Mouse (Mus musculus): ENCODE data around the gene Trim2. TPM values are rescaled to one million over a fixed set of nuclear protein-coding genes. Genes with fewer than 3 reads are reported as not detected.

Trim2 gene
- polyA plus RNA-seq, 1 experiment from 2014 or later: 24.9 TPM

GRCm38 (mm10) chr3:84262804-84263203, 43.9 kb downstream of the Trim2 start:
- H3K4me2 ChIP-seq (ENCODE audit: low read depth, low read length): no peak overlapping the region
- ATAC-seq (ENCODE audit: low read depth): no peak

GRCm38 (mm10) chr3:84261863-84262262, 44.8 kb downstream of the Trim2 start:
- no peak for ATAC-seq (ENCODE audit: low read depth)
- DNase-seq (ENCODE audit: low spot score): no peak
- WGBS: 83% methylated on average over 6 of the region's 6 CpGs
- Histone ChIP-seq H3K4me3 (ENCODE audit: low read depth, low read length) (no peak overlapping the region), H3K36me3 (ENCODE audit: control insufficient read depth, insufficient read depth, low read length) (no peaks in the 10 kb centered on the region), H3K9ac (ENCODE audit: low read depth, low read length) (no peak overlapping the region), H3K4me2 (ENCODE audit: low read depth, low read length) (no peak overlapping the region), H3K27ac (replicated peaks; ENCODE audit: low read depth, low read length) (no peak overlapping the region), H3K27me3 (replicated peaks; ENCODE audit: control insufficient read depth, insufficient read depth, low read length) (no peaks in the 10 kb centered on the region; the same call in 1 of the 2 replicates), H3K9me3 (ENCODE audit: control insufficient read depth, low read length) (no peaks in the 10 kb centered on the region), H3K4me1 (ENCODE audit: control insufficient read depth, insufficient read depth, low read length) (peaks cover 11% of the 10 kb centered on the region)

More at GRCm38 (mm10) chr3:84262804-84263203, 43.9 kb downstream of the Trim2 start:
- DNase-seq (ENCODE audit: low spot score): no peak
- Histone ChIP-seq H3K4me1 (ENCODE audit: control insufficient read depth, insufficient read depth, low read length) (peaks cover 11% of the 10 kb centered on the region), H3K4me3 (ENCODE audit: low read depth, low read length) (no peak overlapping the region), H3K27me3 (replicated peaks; ENCODE audit: control insufficient read depth, insufficient read depth, low read length) (no peaks in the 10 kb centered on the region; the same call in 1 of the 2 replicates), H3K9ac (ENCODE audit: low read depth, low read length) (no peak overlapping the region), H3K36me3 (ENCODE audit: control insufficient read depth, insufficient read depth, low read length) (no peaks in the 10 kb centered on the region), H3K27ac (replicated peaks; ENCODE audit: low read depth, low read length) (no peak overlapping the region), H3K9me3 (ENCODE audit: control insufficient read depth, low read length) (no peaks in the 10 kb centered on the region)
- 73% methylated on average over 3 of the region's 3 CpGs for WGBS

DNA sequence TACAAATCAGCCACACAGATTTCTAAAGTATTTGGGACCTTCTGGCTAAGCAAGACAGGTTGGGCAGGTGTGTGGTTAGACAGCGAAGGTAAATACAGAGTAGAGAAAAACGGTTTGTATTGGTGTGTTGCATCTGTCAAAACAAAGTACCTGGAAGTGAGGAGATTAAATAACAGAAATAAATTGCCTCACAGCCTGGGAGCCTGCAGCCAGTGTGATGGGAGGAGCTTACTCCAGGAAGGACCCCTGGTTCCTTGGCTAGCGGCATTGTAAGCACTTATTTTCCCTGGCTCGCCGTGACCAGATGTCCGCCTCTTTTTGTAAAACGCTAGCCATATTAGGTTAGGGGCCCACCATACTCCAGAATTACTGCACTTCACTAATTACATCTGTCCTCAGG, 45.8 kb downstream of the Trim2 start:
- DNase-seq (ENCODE audit: low spot score): peak; percentile 64

DNA sequence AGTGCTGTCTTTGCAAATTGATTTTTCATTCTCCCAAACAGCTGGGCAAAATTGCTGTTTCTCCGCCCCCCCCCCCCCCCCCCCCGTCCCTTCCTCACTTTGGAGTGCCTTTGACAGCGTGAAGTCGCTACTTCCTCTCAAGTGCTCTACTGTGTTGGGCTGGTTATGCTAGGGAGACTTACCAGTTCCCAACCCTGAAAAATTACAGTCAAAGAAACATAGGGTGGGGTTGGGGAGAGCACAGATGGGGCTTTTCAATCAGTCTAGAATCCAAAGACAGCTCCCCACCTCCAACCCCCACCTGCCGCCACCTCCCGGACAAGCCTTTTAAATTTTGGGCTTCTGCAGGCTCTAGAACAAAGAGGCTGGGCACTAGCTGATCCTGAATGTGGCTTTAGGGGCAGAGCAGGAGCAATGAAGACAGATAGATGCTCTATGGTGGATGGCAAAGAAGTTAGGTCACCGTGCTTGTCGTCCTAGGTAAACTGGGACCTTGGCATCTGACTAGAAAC, 46.6 kb downstream of the Trim2 start:
- H3K4me3 ChIP-seq (ENCODE audit: low read depth, low read length): peak overlapping the region; percentile 78
- peak; percentile 34; the same call in 1 of the 2 replicates for ATAC-seq (ENCODE audit: low read depth)
- no peaks in the 10 kb centered on the region; the same call in 1 of the 2 replicates for H3K27me3 ChIP-seq (replicated peaks; ENCODE audit: control insufficient read depth, insufficient read depth, low read length)
- no peak for DNase-seq (ENCODE audit: low spot score)
- peak overlapping the region; percentile 83 for H3K27ac ChIP-seq (replicated peaks; ENCODE audit: low read depth, low read length)
- peaks cover 11% of the 10 kb centered on the region for H3K4me1 ChIP-seq (ENCODE audit: control insufficient read depth, insufficient read depth, low read length)
- H3K36me3 ChIP-seq (ENCODE audit: control insufficient read depth, insufficient read depth, low read length): no peaks in the 10 kb centered on the region
- 5% methylated on average over 6 of the region's 8 CpGs for WGBS
- H3K4me2 ChIP-seq (ENCODE audit: low read depth, low read length): peak overlapping the region; percentile 98
- peak overlapping the region; percentile 83 for H3K9ac ChIP-seq (ENCODE audit: low read depth, low read length)
- H3K9me3 ChIP-seq (ENCODE audit: control insufficient read depth, low read length): no peaks in the 10 kb centered on the region

More for the DNA sequence above, 45.8 kb downstream of the Trim2 start:
- Histone ChIP-seq H3K36me3 (ENCODE audit: control insufficient read depth, insufficient read depth, low read length) (no peaks in the 10 kb centered on the region), H3K4me2 (ENCODE audit: low read depth, low read length) (no peak overlapping the region), H3K27ac (replicated peaks; ENCODE audit: low read depth, low read length) (no peak overlapping the region), H3K9me3 (ENCODE audit: control insufficient read depth, low read length) (no peaks in the 10 kb centered on the region), H3K27me3 (replicated peaks; ENCODE audit: control insufficient read depth, insufficient read depth, low read length) (no peaks in the 10 kb centered on the region; the same call in 1 of the 2 replicates), H3K9ac (ENCODE audit: low read depth, low read length) (no peak overlapping the region), H3K4me3 (ENCODE audit: low read depth, low read length) (no peak overlapping the region), H3K4me1 (ENCODE audit: control insufficient read depth, insufficient read depth, low read length) (peaks cover 11% of the 10 kb centered on the region)
- peak; percentile 56 for ATAC-seq (ENCODE audit: low read depth)
- WGBS: 24% methylated on average over 7 of the region's 7 CpGs

GRCm38 (mm10) chr3:84259281-84260023, 47.2 kb downstream of the Trim2 start:
- Histone ChIP-seq H3K4me2 (ENCODE audit: low read depth, low read length) (peak overlapping the region; percentile 98), H3K36me3 (ENCODE audit: control insufficient read depth, insufficient read depth, low read length) (no peaks in the 10 kb centered on the region), H3K27me3 (replicated peaks; ENCODE audit: control insufficient read depth, insufficient read depth, low read length) (no peaks in the 10 kb centered on the region; the same call in 1 of the 2 replicates), H3K9me3 (ENCODE audit: control insufficient read depth, low read length) (no peaks in the 10 kb centered on the region), H3K4me3 (ENCODE audit: low read depth, low read length) (peak overlapping the region; percentile 78), H3K27ac (replicated peaks; ENCODE audit: low read depth, low read length) (peak overlapping the region; percentile 83), H3K9ac (ENCODE audit: low read depth, low read length) (peak overlapping the region; percentile 83), H3K4me1 (ENCODE audit: control insufficient read depth, insufficient read depth, low read length) (peaks cover 11% of the 10 kb centered on the region)
- DNase-seq (ENCODE audit: low spot score) (peak; percentile 72), ATAC-seq (ENCODE audit: low read depth) (peak; percentile 77)
- WGBS: under 1% methylated on average over 35 of the region's 74 CpGs

GRCm38 (mm10) chr3:84258518-84259031, 48.1 kb downstream of the Trim2 start:
- no peak for ATAC-seq (ENCODE audit: low read depth)
- Histone ChIP-seq H3K9ac (ENCODE audit: low read depth, low read length) (peak overlapping the region; percentile 83), H3K4me2 (ENCODE audit: low read depth, low read length) (peak overlapping the region; percentile 98), H3K4me1 (ENCODE audit: control insufficient read depth, insufficient read depth, low read length) (peaks cover 15% of the 10 kb centered on the region), H3K9me3 (ENCODE audit: control insufficient read depth, low read length) (no peaks in the 10 kb centered on the region), H3K27ac (replicated peaks; ENCODE audit: low read depth, low read length) (peak overlapping the region; percentile 83; the same call in 1 of the 2 replicates), H3K36me3 (ENCODE audit: control insufficient read depth, insufficient read depth, low read length) (no peaks in the 10 kb centered on the region), H3K27me3 (replicated peaks; ENCODE audit: control insufficient read depth, insufficient read depth, low read length) (no peaks in the 10 kb centered on the region), H3K4me3 (ENCODE audit: low read depth, low read length) (peak overlapping the region; percentile 78)
- 3% methylated on average over 13 of the region's 13 CpGs for WGBS
- DNase-seq (ENCODE audit: low spot score): peak; percentile 27

GRCm38 (mm10) chr3:84257989-84258517, 48.6 kb downstream of the Trim2 start:
- Histone ChIP-seq H3K4me2 (ENCODE audit: low read depth, low read length) (peak overlapping the region; percentile 98), H3K9ac (ENCODE audit: low read depth, low read length) (peak overlapping the region; percentile 83; the same call in 1 of the 2 replicates), H3K27me3 (replicated peaks; ENCODE audit: control insufficient read depth, insufficient read depth, low read length) (no peaks in the 10 kb centered on the region), H3K4me1 (ENCODE audit: control insufficient read depth, insufficient read depth, low read length) (peaks cover 19% of the 10 kb centered on the region), H3K4me3 (ENCODE audit: low read depth, low read length) (peak overlapping the region; percentile 78), H3K36me3 (ENCODE audit: control insufficient read depth, insufficient read depth, low read length) (no peaks in the 10 kb centered on the region), H3K27ac (replicated peaks; ENCODE audit: low read depth, low read length) (peak overlapping the region; percentile 35; the same call in 1 of the 2 replicates), H3K9me3 (ENCODE audit: control insufficient read depth, low read length) (no peaks in the 10 kb centered on the region)
- WGBS: 27% methylated on average over 10 of the region's 10 CpGs
- DNase-seq (ENCODE audit: low spot score) (peak; percentile 61), ATAC-seq (ENCODE audit: low read depth) (no peak)

DNA sequence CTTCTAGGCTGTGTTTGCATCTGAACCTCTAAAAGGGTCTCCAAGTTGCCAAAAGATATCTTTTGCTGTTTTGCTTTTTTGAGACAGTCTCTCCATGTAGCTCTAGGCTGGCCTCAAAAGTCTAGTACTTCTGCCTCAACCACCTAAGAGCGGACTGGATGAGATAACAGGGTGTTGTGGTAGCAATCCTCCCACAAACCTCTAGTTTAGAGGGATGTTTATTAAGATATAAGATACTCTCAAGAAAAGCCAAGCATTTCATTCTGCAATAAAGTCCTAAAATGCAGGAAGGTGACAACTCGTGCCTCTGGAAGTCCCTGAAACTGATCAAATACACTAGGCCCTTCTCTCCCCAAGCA, 52.2 kb downstream of the Trim2 start:
- no peaks in the 10 kb centered on the region for H3K9me3 ChIP-seq (ENCODE audit: control insufficient read depth, low read length)
- no peak overlapping the region for H3K9ac ChIP-seq (ENCODE audit: low read depth, low read length)
- DNase-seq (ENCODE audit: low spot score) (no peak), ATAC-seq (ENCODE audit: low read depth) (no peak)
- H3K4me3 ChIP-seq (ENCODE audit: low read depth, low read length): no peak overlapping the region
- H3K27me3 ChIP-seq (replicated peaks; ENCODE audit: control insufficient read depth, insufficient read depth, low read length): no peaks in the 10 kb centered on the region
- 90% methylated on average over 2 of the region's 2 CpGs for WGBS
- peaks cover 21% of the 10 kb centered on the region for H3K4me1 ChIP-seq (ENCODE audit: control insufficient read depth, insufficient read depth, low read length)
- H3K27ac ChIP-seq (replicated peaks; ENCODE audit: low read depth, low read length): no peak overlapping the region
- no peak overlapping the region for H3K4me2 ChIP-seq (ENCODE audit: low read depth, low read length)
- H3K36me3 ChIP-seq (ENCODE audit: control insufficient read depth, insufficient read depth, low read length): no peaks in the 10 kb centered on the region

All from embryonic facial prominence, embryonic 14.5 days (tissue).